In genomic region chr13:91179174-91179899, GRCm38 (mm10) we compare ENCODE assay signal across 13 mouse cellular contexts. TPM values are rescaled to one million over a fixed set of nuclear protein-coding genes. Genes with fewer than 3 reads are reported as not detected.
DNase-seq lines count a peak whose midpoint lies in the region; ATAC-seq lines count a peak whose summit lies in the region.
"Had no signal": no experiment of that assay in that cellular context is flagged by ENCODE, and none has a peak within 500 bp of the region (broad histone marks: within the 10 kb centered on the region; RNA-seq: fewer than 3 reads in every experiment).

No protein-coding gene starts in this region.

- H3K27me3 ChIP-seq in embryonic facial prominence, embryonic 13.5 days = no peaks in the 10 kb centered on the region
- no peaks in the 10 kb centered on the region for H3K27me3 ChIP-seq in embryonic facial prominence, embryonic 10.5 days (replicated peaks; ENCODE audit: low read depth, poor library complexity, severe bottlenecking)
- no peaks in the 10 kb centered on the region for H3K27me3 ChIP-seq in forebrain, embryonic 14.5 days (replicated peaks; ENCODE audit: control insufficient read depth, insufficient read depth, low read length)
- H3K27me3 ChIP-seq in limb, embryonic 15.5 days = no peaks in the 10 kb centered on the region

- H3K4me1 ChIP-seq in embryonic facial prominence, embryonic 13.5 days = peaks cover 17% of the 10 kb centered on the region
- H3K4me1 ChIP-seq in embryonic facial prominence, embryonic 10.5 days = peaks cover 11% of the 10 kb centered on the region
- peaks cover 23% of the 10 kb centered on the region for H3K4me1 ChIP-seq in forebrain, embryonic 14.5 days (ENCODE audit: control insufficient read depth, insufficient read depth, low read length)
- H3K4me1 ChIP-seq in limb, embryonic 15.5 days = peaks cover 7% of the 10 kb centered on the region; the same call in 1 of the 2 replicates

- 61% methylated on average over 8 of the region's 8 CpGs for WGBS in embryonic facial prominence, embryonic 13.5 days
- 66% methylated on average over 8 of the region's 8 CpGs for WGBS in embryonic facial prominence, embryonic 10.5 days
- 14% methylated on average over 8 of the region's 8 CpGs for WGBS in forebrain, embryonic 14.5 days
- WGBS in limb, embryonic 15.5 days = 61% methylated on average over 8 of the region's 8 CpGs

- peak overlapping the region; percentile 66 for H3K27ac ChIP-seq in embryonic facial prominence, embryonic 13.5 days
- H3K27ac ChIP-seq in embryonic facial prominence, embryonic 10.5 days (replicated peaks) = no peak overlapping the region
- peak overlapping the region; percentile 81 for H3K27ac ChIP-seq in forebrain, embryonic 14.5 days (ENCODE audit: low read depth, low read length)
- peak overlapping the region; percentile 17; the same call in 1 of the 2 replicates for H3K27ac ChIP-seq in limb, embryonic 15.5 days

- H3K4me2 ChIP-seq in embryonic facial prominence, embryonic 13.5 days = no peak overlapping the region
- peak overlapping the region; percentile 9 for H3K4me2 ChIP-seq in forebrain, embryonic 14.5 days (ENCODE audit: low read length)
- H3K4me2 ChIP-seq in limb, embryonic 15.5 days = no peak overlapping the region
- H3K4me2 ChIP-seq: liver, embryonic 11.5 days had no signal

- no peak overlapping the region for H3K4me3 ChIP-seq in embryonic facial prominence, embryonic 13.5 days
- no peak overlapping the region for H3K4me3 ChIP-seq in embryonic facial prominence, embryonic 10.5 days
- H3K4me3 ChIP-seq in forebrain, embryonic 14.5 days (ENCODE audit: low read depth, low read length) = no peak overlapping the region
- H3K4me3 ChIP-seq in limb, embryonic 15.5 days = no peak overlapping the region

- DNase-seq in embryonic facial prominence, embryonic 10.5 days (ENCODE audit: low spot score) = no peak
- DNase-seq in brain, adult 2 months (ENCODE audit: low read depth, low spot score) = peak; percentile 51
- DNase-seq in forebrain, embryonic 14.5 days (ENCODE audit: low spot score) = peak; percentile 51
- DNase-seq in lung, postnatal 25 days (ENCODE audit: low spot score) = no peak
- DNase-seq in layer of hippocampus, adult 9-10 months (ENCODE audit: low spot score) = no peak
- DNase-seq in heart, postnatal 4 days = no peak
- DNase-seq: adrenal gland, adult 2 months; layer of hippocampus, postnatal 36 days; spleen, adult 18-20 months; thymus, postnatal 25 days had no signal

- H3K9ac ChIP-seq in embryonic facial prominence, embryonic 13.5 days = no peak overlapping the region
- H3K9ac ChIP-seq in forebrain, embryonic 14.5 days (ENCODE audit: low read length) = no peak overlapping the region; the same call in 1 of the 2 replicates
- H3K9ac ChIP-seq in limb, embryonic 15.5 days = no peak overlapping the region

- no peaks in the 10 kb centered on the region for H3K9me3 ChIP-seq in embryonic facial prominence, embryonic 13.5 days
- H3K9me3 ChIP-seq in embryonic facial prominence, embryonic 10.5 days = no peaks in the 10 kb centered on the region
- no peaks in the 10 kb centered on the region for H3K9me3 ChIP-seq in forebrain, embryonic 14.5 days (replicated peaks; ENCODE audit: control insufficient read depth, low read length)
- no peaks in the 10 kb centered on the region for H3K9me3 ChIP-seq in limb, embryonic 15.5 days

- no peak for ATAC-seq in embryonic facial prominence, embryonic 13.5 days (ENCODE audit: insufficient number of reproducible peaks, insufficient read depth, low FRiP score, low TSS enrichment, low read depth)
- ATAC-seq in forebrain, embryonic 14.5 days = peak; percentile 38
- no peak for ATAC-seq in limb, embryonic 15.5 days (ENCODE audit: insufficient number of reproducible peaks, low FRiP score, low TSS enrichment, low read depth)

- H3K36me3 ChIP-seq in embryonic facial prominence, embryonic 13.5 days = no peaks in the 10 kb centered on the region
- H3K36me3 ChIP-seq in embryonic facial prominence, embryonic 10.5 days (replicated peaks) = no peaks in the 10 kb centered on the region
- H3K36me3 ChIP-seq in forebrain, embryonic 14.5 days (ENCODE audit: control insufficient read depth, insufficient read depth, low read length) = no peaks in the 10 kb centered on the region
- H3K36me3 ChIP-seq in limb, embryonic 15.5 days = no peaks in the 10 kb centered on the region

RNA-seq across cellular contexts. Expression of gene Atg10, which starts 44.4 kb away (rescaled TPM):
- 22.3 and 24.0 TPM in 2 replicates for polyA plus RNA-seq in embryonic facial prominence, embryonic 13.5 days (2015; fragmentation: Nextera tagmentation; extraction: Ambion mirVana)
- polyA plus RNA-seq in embryonic facial prominence, embryonic 10.5 days (2016; fragmentation: Nextera tagmentation; extraction: Ambion mirVana) = 9.2 and 10.5 TPM in 2 replicates
- polyA plus RNA-seq in forebrain, embryonic 14.5 days (2014; fragmentation: Nextera tagmentation; extraction: Ambion mirVana) = 14.1 and 15.4 TPM in 2 replicates
- polyA plus RNA-seq in limb, embryonic 15.5 days (2015; fragmentation: Nextera tagmentation; extraction: Ambion mirVana) = 15.4 and 17.8 TPM in 2 replicates
- total RNA-seq in heart, postnatal 4 days (2021) = 10 to 100 TPM; 22.1 to 25.6 TPM

Comparison
In these comparisons a context has a peak if more than half of its experiments do, and no peak if none do; other contexts are left out.
1. DNase-seq: peak in brain, adult 2 months (single experiment) and forebrain, embryonic 14.5 days (single experiment); none in embryonic facial prominence, embryonic 10.5 days (single experiment), lung, postnatal 25 days (single experiment), layer of hippocampus, adult 9-10 months (single experiment) and heart, postnatal 4 days (single experiment).